Mouse (Mus musculus) hindbrain, postnatal 0 days (tissue): ENCODE measurements around the gene Ccdc63. TPM values are rescaled to one million over a fixed set of nuclear protein-coding genes. Genes with fewer than 3 reads are reported as not detected.
"Not testable (repeated sequence)": the region's sequence is repeated elsewhere in the genome, so short reads cannot be mapped to it uniquely, and the experiment has no call there.

Source experiments
- ATAC-seq: fragments of 200-750 bp; cut with Nextera tagmentation; 2 replicates; pipeline ENCODE4 v1.8.0; 2017; ENCODE audit warnings: mild to moderate bottlenecking, moderate TSS enrichment, moderate library complexity
- DNase-seq: peaks from one replicate; pipeline ENCODE4 v3.0.0-alpha.2; 2015; ENCODE audit warnings: low spot score
- H3K27ac ChIP-seq: fragments of 300-500 bp; sonication (generic); 2 replicates; pipeline ENCODE4 v1.5.1; 2014; ENCODE audit warnings: mild to moderate bottlenecking
- H3K27me3 ChIP-seq: fragments of 300-500 bp; sonication (generic); 2 replicates; pipeline ENCODE4 v1.6.1; 2014; ENCODE audit warnings: low read length, mixed read lengths; ENCODE audit not compliant: insufficient read depth
- H3K36me3 ChIP-seq: fragments of 300-500 bp; sonication (generic); 2 replicates; pipeline ENCODE4 v1.6.1; 2014; ENCODE audit warnings: low read length, mixed read lengths; ENCODE audit not compliant: insufficient read depth
- H3K4me1 ChIP-seq: fragments of 300-500 bp; sonication (generic); 2 replicates; pipeline ENCODE4 v1.6.1; 2014; ENCODE audit warnings: antibody characterized with exemption, low read length, mixed read lengths; ENCODE audit not compliant: insufficient read depth
- H3K4me2 ChIP-seq: fragments of 300-500 bp; sonication (generic); 2 replicates; pipeline ENCODE4 v1.6.1; 2014; ENCODE audit warnings: low read depth, mild to moderate bottlenecking, low read length, moderate library complexity, mixed read lengths
- H3K4me3 ChIP-seq: fragments of 300-500 bp; sonication (generic); 2 replicates; pipeline ENCODE4 v1.5.1; 2014; ENCODE audit warnings: low read length
- H3K9ac ChIP-seq: fragments of 300-500 bp; sonication (generic); replicated peaks from 2 replicates; pipeline ENCODE4 v1.6.1; 2014; ENCODE audit warnings: mild to moderate bottlenecking, low read length, moderate library complexity, mixed read lengths
- H3K9me3 ChIP-seq: fragments of 300-500 bp; sonication (generic); 2 replicates; pipeline ENCODE4 v1.6.1; 2016; ENCODE audit warnings: low read length, mixed read lengths
- CTCF ChIP-seq: IDR thresholded peaks from 2 replicates; pipeline ENCODE4 v1.5.1; 2016; ENCODE audit warnings: antibody characterized with exemption, control low read depth, low read depth
- WGBS: fragments of 180-500 bp; shearing (Covaris S2); extraction: QIAGEN DNeasy Blood & Tissue Kit; methylation state at CpG from one replicate; pipeline ENCODE4 v1.1.7; 2014; 5-methylcytosine and 5-hydroxymethylcytosine counted together
- polyA plus RNA-seq: library from polyadenylated mRNA; unstranded; fragments of >200 nt; fragmentation: Nextera tagmentation; extraction: Ambion mirVana; gene quantifications from 2 replicates; pipeline ENCODE4 v1.2.1, GENCODE M21; 2015
- total RNA-seq: library from RNA; depleted of rRNA; stranded (reverse); fragments of >200 nt; gene quantifications from 2 replicates; pipeline ENCODE4 v1.2.3, GENCODE M21; 2014

The Ccdc63 gene
- total and polyA plus RNA-seq, 2 experiments from 2014 or later, result 0.16 TPM; not detected in 1

DNA sequence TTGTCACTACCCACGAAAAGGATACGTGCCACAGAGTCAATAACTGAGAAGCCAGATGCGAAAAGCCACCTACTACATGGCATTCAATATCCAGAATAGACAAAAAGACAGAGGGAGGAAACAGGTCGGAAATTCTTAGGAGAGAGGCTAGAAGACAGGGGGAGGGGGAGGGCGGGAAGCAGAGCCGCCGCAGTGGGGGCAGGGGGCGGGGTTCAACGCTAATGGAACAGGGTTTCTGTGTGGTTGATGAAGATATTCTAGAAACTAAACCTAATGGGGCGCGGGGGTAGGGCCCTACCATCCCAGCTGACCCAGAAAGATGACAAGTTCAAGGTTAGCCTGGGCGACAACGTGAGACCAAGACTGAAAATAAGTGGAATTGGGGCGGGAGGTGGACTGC, 13.4 kb upstream of the Ccdc63 start:
- DNase-seq (no peak), ATAC-seq (no peak)
- no peak for TF ChIP-seq CTCF
- H3K27ac ChIP-seq, result no peak overlapping the region
- H3K36me3 ChIP-seq, result no peaks in the 10 kb centered on the region
- H3K4me2 ChIP-seq, result no peak overlapping the region
- 36% methylated on average over 11 of the region's 14 CpGs for WGBS
- no peak overlapping the region for H3K9ac ChIP-seq
- no peak overlapping the region for H3K4me3 ChIP-seq
- no peaks in the 10 kb centered on the region for H3K9me3 ChIP-seq
- H3K27me3 ChIP-seq, result no peaks in the 10 kb centered on the region
- no peaks in the 10 kb centered on the region for H3K4me1 ChIP-seq

DNA sequence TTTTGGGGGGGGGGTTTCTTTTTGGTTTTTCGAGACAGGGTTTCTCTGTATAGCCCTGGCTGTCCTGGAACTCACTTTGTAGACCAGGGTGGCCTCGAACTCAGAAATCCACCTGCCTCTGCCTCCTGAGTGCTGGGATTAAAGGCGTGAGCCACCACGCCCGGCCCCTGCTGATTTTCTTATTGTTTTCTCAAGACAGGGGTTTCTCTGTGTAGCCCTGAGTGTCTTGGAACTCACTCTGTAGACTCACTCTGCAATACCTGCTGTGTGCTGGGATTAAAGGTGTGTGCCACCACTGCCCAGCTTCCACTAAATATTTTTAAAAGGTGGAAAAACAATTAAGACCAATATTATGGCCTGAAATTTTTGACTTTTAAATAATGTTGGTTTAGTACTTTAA, 11.9 kb upstream of the Ccdc63 start:
- DNase-seq, H3K9ac ChIP-seq, H3K27ac ChIP-seq, ATAC-seq, H3K4me2 ChIP-seq, H3K4me1 ChIP-seq, H3K9me3 ChIP-seq, H3K36me3 ChIP-seq, H3K27me3 ChIP-seq, H3K4me3 ChIP-seq: not testable (repeated sequence)
- WGBS, result 91% methylated on average over 5 of the region's 5 CpGs

DNA sequence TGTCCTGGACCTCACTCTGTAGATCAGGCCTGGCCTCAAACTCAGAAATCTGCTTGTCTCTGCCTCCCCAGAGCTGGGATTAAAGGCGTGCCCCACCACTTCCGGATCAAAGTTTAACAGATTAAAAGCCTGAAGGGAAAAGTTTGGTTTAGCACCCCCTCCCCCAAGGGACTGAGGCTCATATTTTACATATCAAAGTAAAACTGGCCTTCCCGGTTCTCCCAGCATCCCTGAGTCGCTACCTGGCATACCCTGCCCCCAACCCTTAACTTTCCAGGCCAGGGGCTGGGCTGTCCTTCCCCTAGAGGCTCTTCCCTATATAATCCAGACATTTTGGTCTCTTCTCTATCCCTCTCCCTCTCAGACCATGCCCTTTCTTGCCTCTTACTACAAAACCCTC, 8.6 kb upstream of the Ccdc63 start:
- no peaks in the 10 kb centered on the region for H3K36me3 ChIP-seq
- no peaks in the 10 kb centered on the region for H3K27me3 ChIP-seq
- no peak overlapping the region for H3K4me2 ChIP-seq
- DNase-seq (no peak), ATAC-seq (no peak)
- H3K4me1 ChIP-seq, result no peaks in the 10 kb centered on the region
- no peak overlapping the region for H3K9ac ChIP-seq
- 63% methylated on average over 4 of the region's 4 CpGs for WGBS
- no peak overlapping the region for H3K27ac ChIP-seq
- H3K4me3 ChIP-seq, result no peak overlapping the region
- no peak for TF ChIP-seq CTCF
- no peaks in the 10 kb centered on the region for H3K9me3 ChIP-seq

DNA sequence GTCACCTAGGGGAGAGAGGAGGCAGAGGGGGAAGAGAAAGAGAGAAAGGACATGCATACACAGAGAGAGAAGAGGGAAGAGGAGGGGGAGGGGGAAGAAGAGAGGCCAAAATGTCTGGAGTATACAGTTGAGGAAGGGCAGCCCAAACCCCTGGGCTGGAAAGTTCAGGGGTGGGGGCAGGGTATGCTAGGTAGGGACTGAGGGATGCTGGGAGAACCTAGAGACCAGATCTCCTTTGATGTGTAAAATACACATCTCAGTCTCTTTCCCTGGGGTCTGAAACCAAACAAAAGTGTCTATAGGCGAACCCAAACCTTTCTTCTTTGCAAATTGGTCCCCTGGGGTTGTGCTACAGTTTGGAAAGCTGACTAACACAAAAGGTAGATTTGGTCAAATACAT, 7.5 kb upstream of the Ccdc63 start:
- H3K9me3 ChIP-seq, result no peaks in the 10 kb centered on the region
- H3K4me1 ChIP-seq, result no peaks in the 10 kb centered on the region
- no peaks in the 10 kb centered on the region for H3K27me3 ChIP-seq
- no peak for ATAC-seq
- no peak overlapping the region for H3K27ac ChIP-seq
- no peak for TF ChIP-seq CTCF
- no peaks in the 10 kb centered on the region for H3K36me3 ChIP-seq
- no peak for DNase-seq
- 50% methylated on average over 1 of the region's 1 CpGs for WGBS
- H3K9ac ChIP-seq, result no peak overlapping the region
- H3K4me3 ChIP-seq, result no peak overlapping the region
- H3K4me2 ChIP-seq, result no peak overlapping the region

DNA sequence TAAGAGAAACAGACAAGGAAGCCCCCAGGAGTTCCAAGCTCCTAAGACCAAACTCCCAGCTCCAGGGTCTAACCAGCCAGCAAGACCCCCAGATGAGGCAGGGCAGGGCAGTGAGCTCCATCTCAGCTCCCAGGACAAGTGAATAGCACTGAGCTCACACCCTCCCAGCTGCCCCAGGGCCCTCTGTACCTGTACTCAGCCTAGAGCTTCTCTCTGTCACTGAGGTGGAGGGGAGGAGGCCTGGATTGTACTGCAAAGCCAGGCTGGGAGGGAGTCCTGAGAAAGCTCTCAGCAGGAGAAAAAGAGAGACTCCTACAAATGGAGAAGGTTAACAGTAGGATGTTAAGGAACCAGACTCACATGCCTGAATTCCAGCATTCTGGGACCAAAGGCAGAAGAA, 6.0 kb upstream of the Ccdc63 start:
- Histone ChIP-seq H3K36me3 (no peaks in the 10 kb centered on the region), H3K27me3 (no peaks in the 10 kb centered on the region), H3K4me3 (no peak overlapping the region), H3K27ac (peak overlapping the region; percentile 48; the same call in 1 of the 2 replicates), H3K4me1 (no peaks in the 10 kb centered on the region), H3K4me2 (no peak overlapping the region), H3K9ac (no peak overlapping the region), H3K9me3 (no peaks in the 10 kb centered on the region)
- ATAC-seq (no peak), DNase-seq (no peak)
- TF ChIP-seq CTCF, result no peak

DNA sequence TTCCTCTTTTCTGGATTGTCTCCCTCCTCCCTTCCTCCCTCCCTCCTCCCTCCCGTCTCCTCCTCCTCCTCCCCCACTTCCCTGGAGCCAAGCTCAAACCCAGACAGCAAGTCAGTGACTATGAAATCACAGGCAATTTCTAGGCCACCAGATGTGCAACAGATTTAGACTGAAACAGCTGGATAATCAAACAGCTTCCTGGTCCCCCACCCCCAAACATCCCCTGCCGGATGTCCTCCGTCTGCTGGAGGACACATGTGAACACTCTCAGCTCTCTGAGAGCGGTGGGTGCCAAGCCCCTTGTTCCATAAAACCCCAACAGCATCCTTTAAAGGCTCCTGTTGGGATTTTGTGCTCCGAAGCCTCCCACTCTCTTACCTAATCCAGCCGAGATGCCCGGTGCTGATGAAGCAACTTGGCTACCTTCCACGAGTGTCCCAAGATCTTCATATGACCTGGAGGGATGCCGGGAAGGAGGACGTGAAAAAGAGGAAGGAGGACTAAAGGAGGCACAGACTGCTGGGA, 5.5 kb upstream of the Ccdc63 start:
- 56% methylated on average over 10 of the region's 10 CpGs for WGBS
- TF ChIP-seq CTCF, result no peak

DNA sequence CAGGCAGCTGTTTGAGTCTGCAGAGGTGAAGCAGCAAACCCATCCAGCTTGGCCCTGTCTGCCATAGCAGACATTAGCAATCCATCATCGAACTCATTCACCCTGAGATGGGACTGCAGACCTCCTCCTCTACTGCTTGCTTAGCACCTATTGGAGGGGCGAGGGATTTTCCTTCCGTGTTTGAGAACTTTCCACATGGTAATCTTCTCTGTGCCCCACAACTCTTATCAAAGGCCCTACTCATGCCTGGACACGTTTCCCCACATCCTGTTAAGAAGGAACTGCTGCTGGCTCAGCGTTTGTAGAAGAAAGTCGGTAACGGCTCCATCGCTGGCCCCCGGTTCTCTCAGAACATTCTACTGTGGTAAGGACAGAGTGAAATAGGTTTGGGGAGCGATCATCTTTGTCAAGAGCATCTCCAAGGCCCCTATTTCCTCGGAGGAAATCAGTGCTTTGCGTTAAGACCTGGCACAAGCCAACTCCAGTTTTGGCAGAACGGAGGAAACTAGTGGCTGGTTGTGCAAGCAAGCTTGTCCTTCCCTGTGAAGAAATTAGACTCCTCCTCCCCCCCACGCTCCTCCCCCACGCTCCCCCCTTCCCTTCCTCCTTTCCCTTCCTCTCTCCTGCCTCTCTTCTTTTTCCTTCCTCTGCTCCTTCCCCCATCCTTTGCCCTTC, 4.9 kb upstream of the Ccdc63 start:
- H3K27me3 ChIP-seq, result no peaks in the 10 kb centered on the region
- no peak overlapping the region for H3K4me2 ChIP-seq
- no peak overlapping the region for H3K4me3 ChIP-seq
- no peaks in the 10 kb centered on the region for H3K4me1 ChIP-seq
- ATAC-seq (no peak), DNase-seq (no peak)
- no peak for TF ChIP-seq CTCF
- WGBS, result 68% methylated on average over 15 of the region's 15 CpGs
- no peaks in the 10 kb centered on the region for H3K36me3 ChIP-seq
- no peaks in the 10 kb centered on the region for H3K9me3 ChIP-seq
- no peak overlapping the region for H3K9ac ChIP-seq
- H3K27ac ChIP-seq, result peak overlapping the region; percentile 60

More for the DNA sequence above, 5.5 kb upstream of the Ccdc63 start:
- Histone ChIP-seq H3K9ac (no peak overlapping the region), H3K27ac (peak overlapping the region; percentile 60; the same call in 1 of the 2 replicates), H3K4me1 (no peaks in the 10 kb centered on the region), H3K9me3 (no peaks in the 10 kb centered on the region), H3K4me2 (no peak overlapping the region), H3K4me3 (no peak overlapping the region), H3K27me3 (no peaks in the 10 kb centered on the region), H3K36me3 (no peaks in the 10 kb centered on the region)
- 0 out of 2 replicates have a peak, but pooled peaks have one; percentile 27 for ATAC-seq
- no peak for DNase-seq
